Comparison of ENCODE assay signal across 9 mouse cellular contexts in genomic region chr2:96585665-96586064, GRCm38 (mm10).
DNase-seq lines count a peak whose midpoint lies in the region; ATAC-seq lines count a peak whose summit lies in the region.
"Had no signal": no experiment of that assay in that cellular context is flagged by ENCODE, and none has a peak within 500 bp of the region (broad histone marks: within the 10 kb centered on the region; RNA-seq: fewer than 3 reads in every experiment).

No protein-coding gene starts in this region.

- H3K9me3 ChIP-seq in midbrain, embryonic 12.5 days = no peaks in the 10 kb centered on the region

- H3K4me2 ChIP-seq in midbrain, embryonic 12.5 days (replicated peaks) = no peak overlapping the region

- H3K9ac ChIP-seq in midbrain, embryonic 12.5 days (replicated peaks) = no peak overlapping the region

- no peaks in the 10 kb centered on the region for H3K27me3 ChIP-seq in midbrain, embryonic 12.5 days

- H3K27ac ChIP-seq in midbrain, embryonic 12.5 days (replicated peaks) = no peak overlapping the region

- no peaks in the 10 kb centered on the region for H3K4me1 ChIP-seq in midbrain, embryonic 12.5 days

- peak; percentile 25 for DNase-seq in ovary, postnatal 14 days (ENCODE audit: low spot score)
- no peak for DNase-seq in ovary, postnatal 36 days (ENCODE audit: low spot score)
- DNase-seq in cerebellum, adult 11-12 months = peak; percentile 32
- DNase-seq in forelimb bud, embryonic 11.5 days (ENCODE audit: low read depth, low spot score) = peak; percentile 73
- peak; percentile 85 for DNase-seq in layer of hippocampus, adult 11-12 months (ENCODE audit: low spot score)
- no peak for DNase-seq in spleen, adult 12 weeks (ENCODE audit: low spot score)

- WGBS in midbrain, embryonic 12.5 days = under 1% methylated on average over 4 of the region's 4 CpGs

- H3K4me3 ChIP-seq in midbrain, embryonic 12.5 days = no peak overlapping the region
- H3K4me3 ChIP-seq: erythroblast, embryonic 14.5 days had no signal

- H3K36me3 ChIP-seq in midbrain, embryonic 12.5 days = no peaks in the 10 kb centered on the region

- ATAC-seq in midbrain, embryonic 12.5 days (ENCODE audit: low FRiP score, low read depth) = peak; percentile 76
- no peak for ATAC-seq in erythroid progenitor cell, adult 5-6 weeks (replicated peaks; ENCODE audit: low FRiP score, poor library complexity, severe bottlenecking)

Comparison
In these comparisons a context has a peak if more than half of its experiments do, and no peak if none do; other contexts are left out.
1. DNase-seq: peak in ovary, postnatal 14 days (single experiment), cerebellum, adult 11-12 months (single experiment), forelimb bud, embryonic 11.5 days (single experiment) and layer of hippocampus, adult 11-12 months (single experiment); none in ovary, postnatal 36 days (single experiment) and spleen, adult 12 weeks (single experiment).